Mouse (Mus musculus) CH12.LX (cell line): ENCODE measurements around the gene Cma2. TPM values are rescaled to one million over a fixed set of nuclear protein-coding genes. Genes with fewer than 3 reads are reported as not detected.
"Not testable (repeated sequence)": the region's sequence is repeated elsewhere in the genome, so short reads cannot be mapped to it uniquely, and the experiment has no call there.

Experiments
- DNase-seq: peaks from one replicate; pipeline ENCODE4 v3.0.0-alpha.2; 2013; ENCODE audit errors: extremely low read depth
- H3K27ac ChIP-seq: 2 replicates; pipeline ENCODE4 v1.5.1; 2012; ENCODE audit warnings: low read depth, mild to moderate bottlenecking, control low read depth, moderate library complexity; ENCODE audit not compliant: insufficient read depth
- H3K27me3 ChIP-seq: replicated peaks from 2 replicates; pipeline ENCODE3; 2012; ENCODE audit warnings: inconsistent platforms
- H3K36me3 ChIP-seq, 2 experiments: replicated peaks in 1 of 2; 2 replicates each; pipeline versions ENCODE3 to v1.6.1; 2012; ENCODE audit warnings: inconsistent platforms in 1 of 2, low read length in 1 of 2, mild to moderate bottlenecking in 1 of 2, mixed read lengths in 1 of 2, moderate library complexity in 1 of 2; ENCODE audit not compliant: control insufficient read depth in 1 of 2, insufficient read depth in 1 of 2
- H3K4me1 ChIP-seq, 2 experiments: 2 replicates each; pipeline ENCODE4 v1.6.1; 2012; ENCODE audit warnings: inconsistent platforms in 1 of 2, moderate library complexity in 1 of 2; ENCODE audit not compliant: insufficient read depth in 2 of 2, control insufficient read depth in 1 of 2
- H3K4me2 ChIP-seq: 2 replicates; pipeline ENCODE4 v1.6.1; 2012; ENCODE audit warnings: low read depth, mild to moderate bottlenecking, control low read depth; ENCODE audit not compliant: poor library complexity, insufficient read depth, severe bottlenecking
- H3K4me3 ChIP-seq, 3 experiments: fragments of 150-350 bp in 1 of 3; sonication (generic) in 1 of 3; replicated peaks in 1 of 3; 2 replicates each; pipeline versions ENCODE3 to v1.5.1; 2011 to 2012; ENCODE audit warnings: low read depth in 2 of 3, low read length in 2 of 3, mild to moderate bottlenecking in 2 of 3, moderate library complexity in 2 of 3, control low read depth in 1 of 3, improper control_type of control experiment in 1 of 3, inconsistent platforms in 1 of 3, mixed read lengths in 1 of 3; ENCODE audit not compliant: poor library complexity in 1 of 3
- H3K79me2 ChIP-seq: replicated peaks from 2 replicates; pipeline ENCODE4 v1.6.1; 2012; ENCODE audit warnings: mild to moderate bottlenecking, moderate library complexity; ENCODE audit not compliant: control insufficient read depth, poor library complexity, insufficient read depth, severe bottlenecking; ENCODE audit errors: extremely low read depth
- H3K9ac ChIP-seq: 2 replicates; pipeline ENCODE4 v1.6.1; 2012; ENCODE audit warnings: low read depth, mild to moderate bottlenecking, control low read depth, moderate library complexity; ENCODE audit not compliant: insufficient read depth
- H3K9me3 ChIP-seq: replicated peaks from 2 replicates; pipeline ENCODE3; 2012; ENCODE audit warnings: low read length, inconsistent platforms, mixed read lengths
- CTCF ChIP-seq, 2 experiments: IDR thresholded peaks in 1 of 2; conservative IDR thresholded peaks in 1 of 2; 2 replicates each; pipeline ENCODE4 v1.5.1; 2011 to 2012; ENCODE audit warnings: low read depth in 2 of 2, low read length in 2 of 2, improper control_type of control experiment in 1 of 2, inconsistent platforms in 1 of 2, mild to moderate bottlenecking in 1 of 2, moderate library complexity in 1 of 2
- ELF1 ChIP-seq: IDR thresholded peaks from 2 replicates; pipeline ENCODE4 v1.6.1; 2014; ENCODE audit warnings: low read depth, mild to moderate bottlenecking, inconsistent platforms, low read length, improper control_type of control experiment
- EP300 ChIP-seq: IDR thresholded peaks from 2 replicates; pipeline ENCODE4 v1.6.1; 2011; ENCODE audit warnings: low read length, improper control_type of control experiment
- KAT2A ChIP-seq: IDR thresholded peaks from 2 replicates; pipeline ENCODE4 v1.6.1; 2012; ENCODE audit warnings: low read length, improper control_type of control experiment, inconsistent platforms; ENCODE audit not compliant: insufficient replicate concordance
- POLR2AphosphoS2 ChIP-seq: IDR thresholded peaks from 2 replicates; pipeline ENCODE4 v1.6.1; 2011; ENCODE audit warnings: low read depth, low read length, improper control_type of control experiment
- RAD21 ChIP-seq: IDR thresholded peaks from 2 replicates; pipeline ENCODE4 v1.6.1; 2011; ENCODE audit warnings: low read depth, mild to moderate bottlenecking, low read length, improper control_type of control experiment, moderate library complexity
- SMC3 ChIP-seq: IDR thresholded peaks from 2 replicates; pipeline ENCODE4 v1.6.1; 2011; ENCODE audit warnings: low read depth, low read length, improper control_type of control experiment
- ZNF384 ChIP-seq: IDR thresholded peaks from 2 replicates; pipeline ENCODE4 v1.6.1; 2012; ENCODE audit warnings: low read depth, low read length, improper control_type of control experiment, inconsistent platforms
- dilution Hi-C: fragments of 300-500 bp; cut with MboI; formaldehyde crosslinking; loops from 2 replicates; pipeline ENCODE4 v1.14.3; 2020; ENCODE audit warnings: low sequenced_read_pairs; ENCODE audit not compliant: extremely low pct_unique_long_range_greater_than_20kb, extremely low pct_ligation_motif_present
- in situ Hi-C: fragments of 300-500 bp; cut with MboI; formaldehyde crosslinking; loops from 3 replicates; pipeline ENCODE4 v1.14.3; 2019; ENCODE audit warnings: low sequenced_read_pairs, low pct_ligation_motif_present, low pct_unique_long_range_greater_than_20kb, mixed read lengths
- polyA plus RNA-seq: library from polyadenylated mRNA; unstranded; fragments of >175 nt; gene quantifications from 2 replicates; pipeline ENCODE4 v1.2.1, GENCODE M21; 2012; ENCODE audit warnings: low read depth; ENCODE audit not compliant: insufficient read length
- total RNA-seq, 2 experiments: library from RNA; depleted of rRNA; stranded (reverse); fragments of 300-350 nt in 1 of 2; fragments of >200 nt in 1 of 2; gene quantifications; 2 replicates each; pipeline ENCODE4 v1.2.3; 2012 to 2014

Gene Cma2
- total and polyA plus RNA-seq, 3 experiments, result not detected

DNA sequence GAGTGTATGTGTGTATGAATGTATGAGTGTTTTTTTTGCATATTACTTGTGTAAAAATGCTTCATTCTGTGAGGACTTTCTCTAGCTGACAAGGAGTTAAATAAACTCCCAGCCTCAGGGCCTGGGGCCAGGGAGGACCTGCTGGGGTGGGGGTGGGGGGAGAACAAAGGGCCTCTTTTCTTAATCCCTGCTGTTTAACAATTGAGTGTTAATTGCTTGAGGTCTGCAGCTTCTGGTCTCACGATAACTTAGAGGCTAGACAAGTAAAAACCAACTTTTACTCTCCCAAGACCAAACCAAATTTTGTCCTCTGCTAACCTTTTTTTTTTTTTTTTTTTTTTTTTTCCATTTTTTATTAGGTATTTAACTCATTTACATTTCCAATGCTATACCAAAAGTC, 12.5 kb downstream of the Cma2 start:
- TF ChIP-seq ZNF384 (no peak), KAT2A (no peak), POLR2AphosphoS2 (no peak), EP300 (no peak)
- no peaks in the 10 kb centered on the region for H3K27me3 ChIP-seq
- H3K79me2 ChIP-seq, result no peaks in the 10 kb centered on the region
- H3K36me3 ChIP-seq, result no peaks in the 10 kb centered on the region
- no peak overlapping the region for H3K9ac ChIP-seq
- H3K9me3 ChIP-seq, result no peaks in the 10 kb centered on the region
- H3K4me1 ChIP-seq, result peaks cover 4 to 9% of the 10 kb centered on the region in 2 experiments; a peak in 1 of 4 replicates
- no peak overlapping the region for H3K4me2 ChIP-seq
- DNase-seq, result no peak
- H3K4me3 ChIP-seq, result no peak overlapping the region
- H3K27ac ChIP-seq, result no peak overlapping the region
- in situ Hi-C loops (no loop called here), dilution Hi-C loops (no loop called here)

DNA sequence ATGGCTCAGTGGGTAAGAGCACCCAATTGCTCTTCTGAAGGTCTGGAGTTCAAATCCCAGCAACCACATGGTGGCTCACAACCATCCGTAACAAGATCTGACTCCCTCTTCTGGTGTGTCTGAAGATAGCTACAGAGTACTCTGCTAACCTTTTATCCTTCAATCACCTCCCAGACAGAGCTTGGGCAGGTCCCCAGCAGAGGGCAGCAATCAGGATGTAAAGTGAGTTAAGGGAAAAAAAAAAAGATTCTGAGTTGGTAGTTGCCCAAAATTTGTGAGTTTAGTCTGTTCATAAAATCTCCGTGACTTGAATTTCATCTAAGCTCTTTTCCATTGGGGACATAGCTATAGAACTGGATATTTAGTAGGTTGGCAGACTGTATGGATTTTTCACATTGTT, 13.1 kb downstream of the Cma2 start:
- H3K27ac ChIP-seq, H3K79me2 ChIP-seq, H3K4me3 ChIP-seq: not testable (repeated sequence)
- peak; percentile 59 for DNase-seq
- peak in 1 of 2 experiments; percentile 74; a peak in 2 of 4 replicates for TF ChIP-seq CTCF (conservative IDR thresholded peaks at IDR 0.05 in 1 of 2, IDR thresholded peaks at IDR 0.05 in 1 of 2; ENCODE audit: low read depth in 2 of 2, low read length in 2 of 2)
- peak; percentile 29 for TF ChIP-seq RAD21
- peak; percentile 69 for TF ChIP-seq SMC3
- TF ChIP-seq ELF1, result 0 out of 2 replicates have a peak, but pooled peaks have one; percentile 8
- TF ChIP-seq ZNF384, result peak; percentile 91
- TF ChIP-seq, all 38 proteins: peak for 5; not testable (repeated sequence) for 33
- in situ Hi-C loops, dilution Hi-C loops, H3K27me3 ChIP-seq, H3K4me2 ChIP-seq, H3K36me3 ChIP-seq, H3K9me3 ChIP-seq, H3K4me1 ChIP-seq, H3K9ac ChIP-seq: not testable (repeated sequence)

DNA sequence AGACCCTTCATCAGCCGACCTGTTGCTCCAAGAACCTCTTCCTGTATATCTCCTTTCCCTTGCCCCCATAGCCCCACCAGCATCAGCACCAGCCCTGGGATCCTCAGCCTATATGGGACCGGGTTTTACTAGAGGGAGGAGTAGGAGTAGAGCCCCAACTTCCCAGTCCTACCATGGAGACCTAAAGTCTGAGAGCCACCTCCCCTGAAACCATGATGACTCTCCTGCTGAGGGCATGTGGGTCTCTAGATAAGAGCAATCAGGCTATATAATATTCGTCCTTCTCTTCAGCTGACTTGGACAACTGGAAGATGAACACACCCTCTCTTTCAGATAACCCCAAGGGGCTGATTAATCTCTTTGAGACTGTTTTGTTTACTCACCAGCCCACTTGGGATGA, 36.7 kb downstream of the Cma2 start:
- dilution Hi-C loops, H3K36me3 ChIP-seq, H3K9ac ChIP-seq, in situ Hi-C loops, H3K27ac ChIP-seq, H3K4me3 ChIP-seq, DNase-seq, H3K79me2 ChIP-seq, H3K9me3 ChIP-seq, H3K4me2 ChIP-seq, H3K27me3 ChIP-seq: not testable (repeated sequence)
- H3K4me1 ChIP-seq, result peaks cover 0 to 18% of the 10 kb centered on the region in 2 experiments; a peak in 3 of 4 replicates
